Mouse (Mus musculus) spleen, adult 2 months (tissue): ENCODE results near the gene Spata48.

ENCODE experiments used
- CTCF ChIP-seq: fragments of 200-500 bp; IDR thresholded peaks from 2 replicates; pipeline ENCODE4 v1.5.1; 2011; ENCODE audit warnings: mild to moderate bottlenecking, inconsistent platforms; ENCODE audit not compliant: insufficient read depth, insufficient read length, insufficient replicate concordance; ENCODE audit errors: extremely low read depth
- POLR2A ChIP-seq: fragments of 200-500 bp; IDR thresholded peaks from 2 replicates; pipeline ENCODE4 v1.6.1; 2011; ENCODE audit warnings: low read depth, low read length, inconsistent platforms

GRCm38 (mm10) chr11:11517781-11518435 lies 56.0 kb downstream of the Spata48 start:
- TF ChIP-seq POLR2A (no peak), CTCF (no peak)
